Mouse (Mus musculus): ENCODE measurements around the gene Tusc2. TPM values are rescaled to one million over a fixed set of nuclear protein-coding genes. Genes with fewer than 3 reads are reported as not detected.
"Not testable (repeated sequence)": the region's sequence is repeated elsewhere in the genome, so short reads cannot be mapped to it uniquely, and the experiment has no call there.

Gene Tusc2
- polyA plus RNA-seq, 1 experiment from 2014 or later = 35.9 TPM

GRCm38 (mm10) chr9:107555701-107556100, 7.4 kb upstream of the Tusc2 start:
- peaks cover 44% of the 10 kb centered on the region for H3K4me1 ChIP-seq (ENCODE audit: insufficient read depth)
- no peak for ATAC-seq
- no peak for TF ChIP-seq CTCF (IDR thresholded peaks at IDR 0.05; ENCODE audit: low read depth)
- TF ChIP-seq EP300 (IDR thresholded peaks at IDR 0.05; ENCODE audit: low read depth) = no peak

GRCm38 (mm10) chr9:107556346-107556745, 6.7 kb upstream of the Tusc2 start:
- TF ChIP-seq CTCF (IDR thresholded peaks at IDR 0.05; ENCODE audit: low read depth) (no peak), EP300 (IDR thresholded peaks at IDR 0.05; ENCODE audit: low read depth) (no peak)

More at GRCm38 (mm10) chr9:107555701-107556100, 7.4 kb upstream of the Tusc2 start:
- Histone ChIP-seq H3K27ac (ENCODE audit: low read depth) (peak overlapping the region; percentile 99), H3K9me3 (ENCODE audit: low read length) (no peaks in the 10 kb centered on the region), H3K4me3 (ENCODE audit: low read depth, low read length) (peak overlapping the region; percentile 73), H3K27me3 (ENCODE audit: insufficient read depth, low read length) (0 out of 2 replicates have a peak, but pooled peaks cover 6% of the 10 kb centered on the region), H3K4me2 (ENCODE audit: low read depth, low read length) (peak overlapping the region; percentile 88), H3K9ac (replicated peaks) (peak overlapping the region; percentile 93), H3K36me3 (replicated peaks; ENCODE audit: insufficient read depth, low read length) (peaks cover 44% of the 10 kb centered on the region)
- no peak for DNase-seq
- 31% methylated on average over 2 of the region's 2 CpGs for WGBS (ENCODE audit: insufficient replicate concordance)

GRCm38 (mm10) chr9:107565556-107565955, 2.5 kb downstream of the Tusc2 start:
- H3K4me2 ChIP-seq (ENCODE audit: low read depth, low read length); H3K9me3 ChIP-seq (ENCODE audit: low read length); H3K27me3 ChIP-seq (ENCODE audit: insufficient read depth, low read length); H3K4me3 ChIP-seq (ENCODE audit: low read depth, low read length); ATAC-seq; DNase-seq: not testable (repeated sequence)
- WGBS (ENCODE audit: insufficient replicate concordance) = 50% methylated on average over 5 of the region's 5 CpGs
- Histone ChIP-seq H3K9ac (replicated peaks) (peak overlapping the region; percentile 26; the same call in 1 of the 2 replicates), H3K4me1 (ENCODE audit: insufficient read depth) (peaks cover 57% of the 10 kb centered on the region), H3K36me3 (replicated peaks; ENCODE audit: insufficient read depth, low read length) (peaks cover 30% of the 10 kb centered on the region), H3K27ac (ENCODE audit: low read depth) (peak overlapping the region; percentile 87; the same call in 1 of the 2 replicates)
- TF ChIP-seq CTCF (IDR thresholded peaks at IDR 0.05; ENCODE audit: low read depth) = peak; percentile 46

More at GRCm38 (mm10) chr9:107556346-107556745, 6.7 kb upstream of the Tusc2 start:
- Histone ChIP-seq H3K4me3 (ENCODE audit: low read depth, low read length) (peak overlapping the region; percentile 73), H3K4me2 (ENCODE audit: low read depth, low read length) (peak overlapping the region; percentile 88), H3K9ac (replicated peaks) (peak overlapping the region; percentile 93), H3K9me3 (ENCODE audit: low read length) (no peaks in the 10 kb centered on the region), H3K27me3 (ENCODE audit: insufficient read depth, low read length) (0 out of 2 replicates have a peak, but pooled peaks cover 6% of the 10 kb centered on the region), H3K36me3 (replicated peaks; ENCODE audit: insufficient read depth, low read length) (peaks cover 50% of the 10 kb centered on the region), H3K4me1 (ENCODE audit: insufficient read depth) (peaks cover 37% of the 10 kb centered on the region), H3K27ac (ENCODE audit: low read depth) (peak overlapping the region; percentile 74)
- no peak for ATAC-seq
- WGBS (ENCODE audit: insufficient replicate concordance) = 52% methylated on average over 3 of the region's 3 CpGs
- DNase-seq = no peak

- Histone ChIP-seq H3K4me2 (ENCODE audit: low read depth, low read length) (peak overlapping the region; percentile 90), H3K27ac (ENCODE audit: low read depth) (peak overlapping the region; percentile 87), H3K4me3 (ENCODE audit: low read depth, low read length) (no peak overlapping the region), H3K36me3 (replicated peaks; ENCODE audit: insufficient read depth, low read length) (peaks cover 24% of the 10 kb centered on the region), H3K27me3 (ENCODE audit: insufficient read depth, low read length) (no peaks in the 10 kb centered on the region), H3K4me1 (ENCODE audit: insufficient read depth) (peaks cover 63% of the 10 kb centered on the region), H3K9me3 (ENCODE audit: low read length) (no peaks in the 10 kb centered on the region), H3K9ac (replicated peaks) (peak overlapping the region; percentile 26; the same call in 1 of the 2 replicates)
- DNase-seq = peak; percentile 89
- ATAC-seq = no peak
- WGBS (ENCODE audit: insufficient replicate concordance) = 47% methylated on average over 15 of the region's 15 CpGs
- peak; percentile 95 for TF ChIP-seq CTCF (IDR thresholded peaks at IDR 0.05; ENCODE audit: low read depth)
- no peak for TF ChIP-seq EP300 (IDR thresholded peaks at IDR 0.05; ENCODE audit: low read depth)
Observed at GRCm38 (mm10) chr9:107566041-107566709, 3.1 kb downstream of the Tusc2 start.

GRCm38 (mm10) chr9:107566855-107567254, 3.8 kb downstream of the Tusc2 start:
- TF ChIP-seq EP300 (IDR thresholded peaks at IDR 0.05; ENCODE audit: low read depth) (0 out of 2 replicates have a peak, but pooled peaks have one; percentile 16), CTCF (IDR thresholded peaks at IDR 0.05; ENCODE audit: low read depth) (no peak)
- Histone ChIP-seq H3K27ac (ENCODE audit: low read depth) (peak overlapping the region; percentile 87), H3K27me3 (ENCODE audit: insufficient read depth, low read length) (no peaks in the 10 kb centered on the region), H3K4me1 (ENCODE audit: insufficient read depth) (peaks cover 70% of the 10 kb centered on the region), H3K36me3 (replicated peaks; ENCODE audit: insufficient read depth, low read length) (peaks cover 17% of the 10 kb centered on the region), H3K9me3 (ENCODE audit: low read length) (no peaks in the 10 kb centered on the region), H3K9ac (replicated peaks) (peak overlapping the region; percentile 86; the same call in 1 of the 2 replicates), H3K4me3 (ENCODE audit: low read depth, low read length) (0 out of 2 replicates have a peak overlapping the region, but pooled peaks have one; percentile 94), H3K4me2 (ENCODE audit: low read depth, low read length) (peak overlapping the region; percentile 90)
- ATAC-seq (no peak), DNase-seq (no peak)
- WGBS (ENCODE audit: insufficient replicate concordance) = 39% methylated on average over 3 of the region's 3 CpGs

GRCm38 (mm10) chr9:107567702-107568319, 4.8 kb downstream of the Tusc2 start, which contains the start of gene Hyal2:
TSS of gene Hyal2 (plus strand) at chr9:107567945.
- no peaks in the 10 kb centered on the region for H3K9me3 ChIP-seq (ENCODE audit: low read length)
- no peak for TF ChIP-seq CTCF (IDR thresholded peaks at IDR 0.05; ENCODE audit: low read depth)
- peak; percentile 42; the same call in 1 of the 2 replicates for TF ChIP-seq EP300 (IDR thresholded peaks at IDR 0.05; ENCODE audit: low read depth)
- ATAC-seq (no peak), DNase-seq (peak; percentile 64)
- no peaks in the 10 kb centered on the region for H3K27me3 ChIP-seq (ENCODE audit: insufficient read depth, low read length)
- 36% methylated on average over 18 of the region's 18 CpGs for WGBS (ENCODE audit: insufficient replicate concordance)
- H3K4me3 ChIP-seq (ENCODE audit: low read depth, low read length) = peak within 1 kb of the TSS; percentile 94
- peak within 1 kb of the TSS; percentile 87 for H3K27ac ChIP-seq (ENCODE audit: low read depth)
- peaks cover 74% of the 10 kb centered on the region for H3K4me1 ChIP-seq (ENCODE audit: insufficient read depth)
- H3K9ac ChIP-seq (replicated peaks) = peak within 1 kb of the TSS; percentile 86
- H3K4me2 ChIP-seq (ENCODE audit: low read depth, low read length) = peak within 1 kb of the TSS; percentile 90
- peaks cover 18% of the 10 kb centered on the region for H3K36me3 ChIP-seq (replicated peaks; ENCODE audit: insufficient read depth, low read length)

Measured in liver, postnatal 0 days (tissue).